Mouse (Mus musculus) erythroblast, embryonic 14.5 days (primary cell): ENCODE results near the gene Ptprn2. TPM values are rescaled to one million over a fixed set of nuclear protein-coding genes. Genes with fewer than 3 reads are reported as not detected.

Source experiments
- H3K27me3 ChIP-seq: 2 replicates; pipeline ENCODE4 v1.6.1; 2012; ENCODE audit warnings: inconsistent platforms; ENCODE audit not compliant: control insufficient read depth
- H3K36me3 ChIP-seq: 2 replicates; pipeline ENCODE4 v1.6.1; 2012; ENCODE audit warnings: mild to moderate bottlenecking, inconsistent platforms; ENCODE audit not compliant: control insufficient read depth
- H3K4me1 ChIP-seq: 2 replicates; pipeline ENCODE4 v1.6.1; 2012; ENCODE audit warnings: inconsistent platforms; ENCODE audit not compliant: control insufficient read depth
- H3K4me3 ChIP-seq: replicated peaks from 2 replicates; pipeline ENCODE3; 2012; ENCODE audit warnings: moderate library complexity, mild to moderate bottlenecking, inconsistent platforms
- H3K9me3 ChIP-seq: 2 replicates; pipeline ENCODE4 v1.6.1; 2012; ENCODE audit warnings: low read length, inconsistent platforms, mixed read lengths; ENCODE audit not compliant: control insufficient read depth
- GATA1 ChIP-seq: IDR thresholded peaks from 2 replicates; pipeline ENCODE4 v1.6.1; 2012; ENCODE audit warnings: low read length, inconsistent platforms, mixed read lengths
- TAL1 ChIP-seq: IDR thresholded peaks from 3 replicates; pipeline ENCODE4 v1.6.1; 2012; ENCODE audit warnings: low read length, inconsistent platforms, mixed read lengths
- polyA plus RNA-seq: library from polyadenylated mRNA; stranded (reverse); fragments of >175 nt; gene quantifications from 2 replicates; pipeline ENCODE4 v1.2.3, GENCODE M21; 2012

Ptprn2 gene
- polyA plus RNA-seq, 1 experiment, result 0.03 TPM

GRCm38 (mm10) chr12:116594457-116594856 lies 108.9 kb downstream of the Ptprn2 start:
- Histone ChIP-seq H3K4me3 (no peak overlapping the region), H3K4me1 (no peaks in the 10 kb centered on the region), H3K9me3 (no peaks in the 10 kb centered on the region; the same call in 1 of the 2 replicates), H3K36me3 (no peaks in the 10 kb centered on the region), H3K27me3 (no peaks in the 10 kb centered on the region)
- no peak for TF ChIP-seq GATA1
- no peak for TF ChIP-seq TAL1

DNA sequence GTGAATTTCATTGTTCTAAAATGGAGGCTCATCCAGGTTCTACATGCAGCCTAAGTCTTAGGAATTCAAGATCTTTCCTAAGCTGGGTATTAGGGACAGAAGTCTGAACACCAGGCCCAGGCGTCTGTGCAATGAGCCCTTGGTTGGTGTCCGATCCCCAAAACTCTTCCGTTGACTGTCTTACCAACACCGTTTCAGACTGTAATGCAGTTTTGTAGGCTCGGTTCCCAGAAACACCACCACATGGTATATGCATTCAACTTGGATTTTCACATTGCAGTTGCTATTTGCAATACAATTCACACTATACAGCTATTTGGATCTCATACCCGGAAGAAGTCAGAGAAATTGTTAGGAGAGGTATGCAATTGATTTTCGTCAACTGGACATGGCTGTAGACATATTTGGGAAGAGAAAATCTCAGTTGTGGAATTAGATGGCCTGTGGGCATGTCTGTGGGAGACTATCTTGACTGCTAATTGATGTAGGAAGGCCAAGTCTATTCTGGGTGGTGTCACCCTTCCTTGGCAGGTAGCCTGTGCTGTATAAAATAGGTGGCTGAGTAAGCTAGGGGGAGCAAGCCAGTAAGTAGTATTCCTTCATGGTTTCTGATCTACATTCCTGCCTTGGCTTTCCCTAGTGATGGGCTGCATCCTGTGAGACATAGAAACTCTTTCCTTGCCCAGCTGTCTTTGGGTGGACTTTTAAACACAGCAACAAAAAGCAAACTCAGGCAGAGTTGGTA lies 109.5 kb downstream of the Ptprn2 start:
- no peak overlapping the region for H3K4me3 ChIP-seq
- H3K27me3 ChIP-seq, result no peaks in the 10 kb centered on the region
- no peaks in the 10 kb centered on the region for H3K36me3 ChIP-seq
- H3K9me3 ChIP-seq, result no peaks in the 10 kb centered on the region; the same call in 1 of the 2 replicates
- TF ChIP-seq GATA1, result no peak
- TF ChIP-seq TAL1, result no peak
- H3K4me1 ChIP-seq, result no peaks in the 10 kb centered on the region

DNA sequence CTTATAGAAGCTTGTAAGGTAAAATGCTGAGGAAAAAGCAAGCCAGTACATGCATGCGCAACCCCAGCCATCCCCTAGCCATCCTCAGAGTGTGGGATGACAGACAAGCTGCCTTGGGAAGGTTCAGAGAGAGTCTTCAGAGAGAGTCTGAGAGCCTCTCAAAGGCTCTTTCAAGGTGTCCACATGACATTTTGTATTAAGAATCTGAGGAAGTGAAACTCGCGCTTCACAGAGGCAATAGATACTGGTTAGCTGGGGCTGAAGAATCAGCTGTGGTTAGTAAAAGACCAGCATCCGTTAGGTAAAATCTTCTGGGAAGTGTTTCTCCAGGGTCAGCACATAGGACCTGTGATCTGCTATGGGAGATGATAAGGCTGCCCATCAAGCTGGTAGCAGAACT lies 110.2 kb downstream of the Ptprn2 start:
- Histone ChIP-seq H3K27me3 (no peaks in the 10 kb centered on the region), H3K4me3 (no peak overlapping the region), H3K36me3 (no peaks in the 10 kb centered on the region), H3K9me3 (no peaks in the 10 kb centered on the region; the same call in 1 of the 2 replicates), H3K4me1 (no peaks in the 10 kb centered on the region)
- TF ChIP-seq TAL1, result no peak
- TF ChIP-seq GATA1, result no peak

DNA sequence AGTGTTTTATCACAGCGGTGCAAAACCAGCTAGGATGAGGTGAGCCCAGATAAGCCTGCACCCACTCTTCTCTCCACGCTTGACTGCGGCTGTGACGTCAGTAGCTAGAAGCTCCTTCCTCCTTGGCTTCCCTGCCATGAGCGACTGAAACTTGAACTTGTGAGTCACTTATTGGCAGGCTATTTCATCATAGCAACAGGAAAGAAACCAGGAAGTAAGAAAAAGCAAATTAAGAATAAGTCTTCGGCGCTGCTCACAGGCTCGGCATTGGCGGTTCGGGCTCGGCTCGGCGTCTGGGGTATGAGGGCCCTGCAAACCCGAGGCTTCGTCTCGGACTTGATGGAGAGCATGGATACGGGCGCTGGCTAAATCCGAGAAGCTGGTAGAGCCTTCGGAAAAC lies 111.5 kb downstream of the Ptprn2 start:
- Histone ChIP-seq H3K4me1 (no peaks in the 10 kb centered on the region), H3K36me3 (no peaks in the 10 kb centered on the region), H3K4me3 (no peak overlapping the region), H3K9me3 (no peaks in the 10 kb centered on the region; the same call in 1 of the 2 replicates), H3K27me3 (no peaks in the 10 kb centered on the region)
- TF ChIP-seq TAL1 (no peak), GATA1 (no peak)

- TF ChIP-seq TAL1, result no peak
- TF ChIP-seq GATA1, result no peak
- Histone ChIP-seq H3K27me3 (no peaks in the 10 kb centered on the region), H3K36me3 (no peaks in the 10 kb centered on the region), H3K9me3 (no peaks in the 10 kb centered on the region; the same call in 1 of the 2 replicates), H3K4me1 (no peaks in the 10 kb centered on the region), H3K4me3 (no peak overlapping the region)
These were observed 112.2 kb downstream of the Ptprn2 start for GRCm38 (mm10) chr12:116597670-116598069.

- TF ChIP-seq GATA1 (no peak), TAL1 (no peak)
- Histone ChIP-seq H3K27me3 (no peaks in the 10 kb centered on the region), H3K9me3 (no peaks in the 10 kb centered on the region; the same call in 1 of the 2 replicates), H3K36me3 (no peaks in the 10 kb centered on the region), H3K4me1 (no peaks in the 10 kb centered on the region), H3K4me3 (no peak overlapping the region)
These were observed 112.8 kb downstream of the Ptprn2 start for GRCm38 (mm10) chr12:116598123-116599005.

DNA sequence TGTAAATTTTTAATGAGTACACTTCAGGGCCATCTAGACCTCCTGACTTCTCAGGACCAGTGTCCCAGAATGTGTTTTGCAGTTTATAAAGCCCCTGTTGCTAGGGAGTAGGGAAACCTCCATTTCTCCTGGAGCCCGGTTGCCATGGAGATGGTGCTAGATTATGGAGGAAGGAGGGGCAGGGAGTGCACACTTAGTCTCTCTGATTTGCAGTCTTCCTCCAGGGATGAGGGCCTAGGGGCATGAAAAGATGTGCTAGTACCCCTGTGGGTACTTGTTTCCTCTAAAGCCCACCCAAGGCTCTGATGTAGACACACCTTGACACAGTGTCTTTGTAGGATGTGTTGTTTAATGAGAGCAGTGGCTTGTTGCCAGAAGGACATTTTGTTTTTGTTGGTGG lies 114.0 kb downstream of the Ptprn2 start:
- Histone ChIP-seq H3K4me3 (no peak overlapping the region), H3K4me1 (no peaks in the 10 kb centered on the region), H3K36me3 (no peaks in the 10 kb centered on the region), H3K27me3 (no peaks in the 10 kb centered on the region), H3K9me3 (no peaks in the 10 kb centered on the region; the same call in 1 of the 2 replicates)
- TF ChIP-seq TAL1, result no peak
- TF ChIP-seq GATA1, result no peak

- Histone ChIP-seq H3K36me3 (no peaks in the 10 kb centered on the region), H3K4me3 (no peak overlapping the region), H3K4me1 (no peaks in the 10 kb centered on the region), H3K9me3 (no peaks in the 10 kb centered on the region; the same call in 1 of the 2 replicates), H3K27me3 (no peaks in the 10 kb centered on the region)
- TF ChIP-seq GATA1, result no peak
These were observed 114.5 kb downstream of the Ptprn2 start for GRCm38 (mm10) chr12:116600054-116600453.

DNA sequence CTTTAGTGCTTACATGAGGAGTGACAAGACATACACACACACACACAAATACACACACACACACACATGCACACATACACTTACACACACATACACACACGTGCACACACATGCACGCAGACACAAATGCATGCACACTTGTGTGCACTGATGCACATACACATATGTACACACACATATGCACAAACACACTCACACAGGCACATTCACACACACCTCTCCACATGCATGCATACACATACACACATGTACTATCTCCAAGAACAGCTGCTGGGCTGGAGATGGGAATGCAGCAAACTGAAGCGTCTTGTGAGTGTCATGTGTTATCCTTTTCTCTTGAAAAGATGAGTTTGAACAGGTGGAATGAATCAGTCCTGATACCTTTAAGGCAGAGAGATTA lies 115.9 kb downstream of the Ptprn2 start:
- no peaks in the 10 kb centered on the region for H3K36me3 ChIP-seq
- H3K4me1 ChIP-seq, result no peaks in the 10 kb centered on the region
- TF ChIP-seq GATA1 (no peak), TAL1 (no peak)
- H3K4me3 ChIP-seq, result no peak overlapping the region
- H3K27me3 ChIP-seq, result no peaks in the 10 kb centered on the region
- no peaks in the 10 kb centered on the region; the same call in 1 of the 2 replicates for H3K9me3 ChIP-seq
